ENCODE assay signal across 8 mouse cellular contexts in genomic region chr11:55023049-55023564, GRCm38 (mm10). TPM values are rescaled to one million over a fixed set of nuclear protein-coding genes. Genes with fewer than 3 reads are reported as not detected.
DNase-seq lines count a peak whose midpoint lies in the region; ATAC-seq and TF ChIP-seq lines count a peak whose summit lies in the region.

No protein-coding gene starts in this region.

- H3K9me3 ChIP-seq in embryonic facial prominence, embryonic 15.5 days (replicated peaks) = no peaks in the 10 kb centered on the region
- H3K9me3 ChIP-seq in heart, embryonic 11.5 days (replicated peaks; ENCODE audit: control insufficient read depth, low read length) = no peaks in the 10 kb centered on the region
- H3K9me3 ChIP-seq in kidney, embryonic 14.5 days (ENCODE audit: control insufficient read depth, low read length) = no peaks in the 10 kb centered on the region
- no peaks in the 10 kb centered on the region for H3K9me3 ChIP-seq in liver, embryonic 14.5 days (ENCODE audit: control insufficient read depth, low read length)
- no peaks in the 10 kb centered on the region for H3K9me3 ChIP-seq in stomach, embryonic 14.5 days (ENCODE audit: control insufficient read depth, low read depth, low read length)

- H3K36me3 ChIP-seq in embryonic facial prominence, embryonic 15.5 days = peaks cover 39% of the 10 kb centered on the region
- peaks cover 15% of the 10 kb centered on the region for H3K36me3 ChIP-seq in heart, embryonic 11.5 days (ENCODE audit: control insufficient read depth, insufficient read depth, low read length)
- peaks cover 24% of the 10 kb centered on the region; the same call in 1 of the 2 replicates for H3K36me3 ChIP-seq in kidney, embryonic 14.5 days (ENCODE audit: control insufficient read depth, insufficient read depth, low read length)
- H3K36me3 ChIP-seq in liver, embryonic 14.5 days (replicated peaks; ENCODE audit: control insufficient read depth, insufficient read depth, low read depth) = no peaks in the 10 kb centered on the region
- peaks cover 43% of the 10 kb centered on the region for H3K36me3 ChIP-seq in stomach, embryonic 14.5 days (ENCODE audit: control insufficient read depth, insufficient read depth, low read length)

- H3K4me2 ChIP-seq in embryonic facial prominence, embryonic 15.5 days (replicated peaks) = peak overlapping the region; percentile 42
- H3K4me2 ChIP-seq in heart, embryonic 11.5 days = peak overlapping the region; percentile 59
- H3K4me2 ChIP-seq in kidney, embryonic 14.5 days (replicated peaks; ENCODE audit: low read depth, low read length) = peak overlapping the region; percentile 31
- H3K4me2 ChIP-seq in liver, embryonic 14.5 days (ENCODE audit: low read depth) = peak overlapping the region; percentile 2; the same call in 1 of the 2 replicates
- peak overlapping the region; percentile 42 for H3K4me2 ChIP-seq in stomach, embryonic 14.5 days (replicated peaks; ENCODE audit: low read depth, low read length)

- no peaks in the 10 kb centered on the region for H3K27me3 ChIP-seq in embryonic facial prominence, embryonic 15.5 days
- no peaks in the 10 kb centered on the region for H3K27me3 ChIP-seq in heart, embryonic 11.5 days (ENCODE audit: control insufficient read depth, insufficient read depth, low read length)
- no peaks in the 10 kb centered on the region for H3K27me3 ChIP-seq in kidney, embryonic 14.5 days (ENCODE audit: control insufficient read depth, insufficient read depth, low read length)
- no peaks in the 10 kb centered on the region for H3K27me3 ChIP-seq in liver, embryonic 14.5 days (ENCODE audit: control insufficient read depth, insufficient read depth, low read length)
- no peaks in the 10 kb centered on the region for H3K27me3 ChIP-seq in stomach, embryonic 14.5 days (ENCODE audit: control insufficient read depth, insufficient read depth, low read length)

- peak; percentile 32 to 40 for DNase-seq in cerebellum, adult 18-20 months
- no peak for DNase-seq in cerebellum, adult 11 months
- DNase-seq in liver, embryonic 14.5 days (ENCODE audit: low read depth in 3 of 3, low spot score in 3 of 3) = peak in 1 of 3 experiments; percentile 53
- peak; percentile 94 to 97 for DNase-seq in natural killer cell, adult 2 months (ENCODE audit: low spot score in 2 of 2)

- peaks cover 91% of the 10 kb centered on the region for H3K4me1 ChIP-seq in embryonic facial prominence, embryonic 15.5 days
- peaks cover 80% of the 10 kb centered on the region for H3K4me1 ChIP-seq in heart, embryonic 11.5 days (ENCODE audit: control insufficient read depth, insufficient read depth, low read length)
- peaks cover 44% of the 10 kb centered on the region for H3K4me1 ChIP-seq in kidney, embryonic 14.5 days (ENCODE audit: control insufficient read depth, insufficient read depth, low read length)
- peaks cover 5 to 40% of the 10 kb centered on the region in 2 experiments; a peak in 2 of 4 replicates for H3K4me1 ChIP-seq in liver, embryonic 14.5 days (replicated peaks; ENCODE audit: control insufficient read depth in 2 of 2, insufficient read depth in 2 of 2, low read length in 1 of 2)
- H3K4me1 ChIP-seq in stomach, embryonic 14.5 days (ENCODE audit: control insufficient read depth, insufficient read depth, low read length) = peaks cover 78% of the 10 kb centered on the region

- no peak overlapping the region; the same call in 1 of the 2 replicates for H3K9ac ChIP-seq in embryonic facial prominence, embryonic 15.5 days
- H3K9ac ChIP-seq in heart, embryonic 11.5 days (ENCODE audit: low read depth, low read length) = peak overlapping the region; percentile 56
- peak overlapping the region; percentile 45; the same call in 1 of the 2 replicates for H3K9ac ChIP-seq in kidney, embryonic 14.5 days (ENCODE audit: low read depth, low read length)
- no peak overlapping the region for H3K9ac ChIP-seq in liver, embryonic 14.5 days (replicated peaks)
- peak overlapping the region; percentile 14; the same call in 1 of the 2 replicates for H3K9ac ChIP-seq in stomach, embryonic 14.5 days (replicated peaks; ENCODE audit: low read depth, low read length)

- TF ChIP-seq EP300 in liver, embryonic 14.5 days (IDR thresholded peaks at IDR 0.05; ENCODE audit: low read depth) = no peak

- TF ChIP-seq CTCF in liver, embryonic 14.5 days (IDR thresholded peaks at IDR 0.05; ENCODE audit: low read depth) = no peak

- H3K4me3 ChIP-seq in embryonic facial prominence, embryonic 15.5 days (replicated peaks) = peak overlapping the region; percentile 10
- H3K4me3 ChIP-seq in heart, embryonic 11.5 days (ENCODE audit: low read depth, low read length) = peak overlapping the region; percentile 10; the same call in 1 of the 2 replicates
- H3K4me3 ChIP-seq in kidney, embryonic 14.5 days (ENCODE audit: low read length) = peak overlapping the region; percentile 13; the same call in 1 of the 2 replicates
- H3K4me3 ChIP-seq in liver, embryonic 14.5 days (ENCODE audit: insufficient read depth in 1 of 2, low read depth in 2 of 2, low read length in 2 of 2) = no peak overlapping the region
- H3K4me3 ChIP-seq in stomach, embryonic 14.5 days (ENCODE audit: low read depth, low read length) = no peak overlapping the region

- peak; percentile 89 for ATAC-seq in embryonic facial prominence, embryonic 15.5 days (ENCODE audit: insufficient number of reproducible peaks, low FRiP score, low TSS enrichment, low read depth)
- peak; percentile 72 for ATAC-seq in heart, embryonic 11.5 days (replicated peaks; ENCODE audit: insufficient number of reproducible peaks, low FRiP score, low TSS enrichment)
- ATAC-seq in kidney, embryonic 14.5 days (ENCODE audit: low FRiP score, low TSS enrichment) = peak; percentile 86
- ATAC-seq in liver, embryonic 14.5 days (ENCODE audit: insufficient read depth) = peak; percentile 73
- ATAC-seq in stomach, embryonic 14.5 days (ENCODE audit: insufficient number of reproducible peaks, insufficient read depth, low FRiP score, low read depth) = peak; percentile 79

- H3K27ac ChIP-seq in embryonic facial prominence, embryonic 15.5 days (replicated peaks) = peak overlapping the region; percentile 97
- peak overlapping the region; percentile 97 for H3K27ac ChIP-seq in heart, embryonic 11.5 days (ENCODE audit: low read depth, low read length)
- peak overlapping the region; percentile 91 for H3K27ac ChIP-seq in kidney, embryonic 14.5 days (ENCODE audit: low read depth, low read length)
- H3K27ac ChIP-seq in liver, embryonic 14.5 days = no peak overlapping the region
- peak overlapping the region; percentile 99 for H3K27ac ChIP-seq in stomach, embryonic 14.5 days (ENCODE audit: low read length)

- 4% methylated on average over 10 of the region's 10 CpGs for WGBS in embryonic facial prominence, embryonic 15.5 days
- WGBS in heart, embryonic 11.5 days (ENCODE audit: insufficient replicate concordance) = 4% methylated on average over 10 of the region's 10 CpGs
- 9% methylated on average over 10 of the region's 10 CpGs for WGBS in kidney, embryonic 14.5 days
- WGBS in liver, embryonic 14.5 days (ENCODE audit: insufficient replicate concordance) = 10% methylated on average over 10 of the region's 10 CpGs
- 4% methylated on average over 10 of the region's 10 CpGs for WGBS in stomach, embryonic 14.5 days

RNA-seq across cellular contexts. Expression of gene Anxa6, which starts 10.1 kb away (rescaled TPM):
- polyA plus RNA-seq in embryonic facial prominence, embryonic 15.5 days (2015; fragmentation: Nextera tagmentation; extraction: Ambion mirVana) = 355 and 382 TPM in 2 replicates
- polyA plus RNA-seq in heart, embryonic 11.5 days (2014; fragmentation: Nextera tagmentation; extraction: Ambion mirVana) = 300 and 370 TPM in 2 replicates
- 125 and 174 TPM in 2 replicates for polyA plus RNA-seq in kidney, embryonic 14.5 days (2014; fragmentation: Nextera tagmentation; extraction: Ambion mirVana)
- 21.2 and 24.2 TPM in 2 replicates for polyA plus RNA-seq in liver, embryonic 14.5 days (2012; rRNA removed)
- polyA plus RNA-seq in liver, embryonic 14.5 days (2014; fragmentation: Nextera tagmentation; extraction: Ambion mirVana) = 36.7 and 42.1 TPM in 2 replicates
- polyA plus RNA-seq in stomach, embryonic 14.5 days (2014; fragmentation: Nextera tagmentation; extraction: Ambion mirVana) = 400 and 419 TPM in 2 replicates

RNA-seq across cellular contexts. Expression of gene Ccdc69, which starts 54.8 kb away (rescaled TPM):
- 1.8 and 2.4 TPM in 2 replicates for polyA plus RNA-seq in embryonic facial prominence, embryonic 15.5 days (2015; fragmentation: Nextera tagmentation; extraction: Ambion mirVana)
- 16.5 and 17.1 TPM in 2 replicates for polyA plus RNA-seq in heart, embryonic 11.5 days (2014; fragmentation: Nextera tagmentation; extraction: Ambion mirVana)
- polyA plus RNA-seq in kidney, embryonic 14.5 days (2014; fragmentation: Nextera tagmentation; extraction: Ambion mirVana) = 3.5 and 3.6 TPM in 2 replicates
- 0.61 and 0.77 TPM in 2 replicates for polyA plus RNA-seq in liver, embryonic 14.5 days (2012; rRNA removed)
- 1.0 and 1.1 TPM in 2 replicates for polyA plus RNA-seq in liver, embryonic 14.5 days (2014; fragmentation: Nextera tagmentation; extraction: Ambion mirVana)
- 1.8 and 3.2 TPM in 2 replicates for polyA plus RNA-seq in stomach, embryonic 14.5 days (2014; fragmentation: Nextera tagmentation; extraction: Ambion mirVana)

Comparison
In these comparisons a context has a peak if more than half of its experiments do, and no peak if none do; other contexts are left out.
1. H3K4me2 ChIP-seq: peak in every context shown above with its lines; median percentile 59 in heart, embryonic 11.5 days; 42 in embryonic facial prominence, embryonic 15.5 days; 42 in stomach, embryonic 14.5 days; 31 in kidney, embryonic 14.5 days; 2 in liver, embryonic 14.5 days.
2. H3K4me3 ChIP-seq: peak in embryonic facial prominence, embryonic 15.5 days (single experiment), heart, embryonic 11.5 days (single experiment) and kidney, embryonic 14.5 days (single experiment); none in liver, embryonic 14.5 days (0 of 2) and stomach, embryonic 14.5 days (single experiment).
3. H3K9ac ChIP-seq: peak in heart, embryonic 11.5 days (single experiment), kidney, embryonic 14.5 days (single experiment) and stomach, embryonic 14.5 days (single experiment); none in embryonic facial prominence, embryonic 15.5 days (single experiment) and liver, embryonic 14.5 days (single experiment).
4. Peak in every context shown above with its lines, with median percentiles within 50 percentile points of each other: ATAC-seq.